Mouse (Mus musculus): ENCODE data around the gene Rmnd5b.
"Not testable (repeated sequence)": the region's sequence is repeated elsewhere in the genome, so short reads cannot be mapped to it uniquely, and the experiment has no call there.

Gene Rmnd5b

DNA sequence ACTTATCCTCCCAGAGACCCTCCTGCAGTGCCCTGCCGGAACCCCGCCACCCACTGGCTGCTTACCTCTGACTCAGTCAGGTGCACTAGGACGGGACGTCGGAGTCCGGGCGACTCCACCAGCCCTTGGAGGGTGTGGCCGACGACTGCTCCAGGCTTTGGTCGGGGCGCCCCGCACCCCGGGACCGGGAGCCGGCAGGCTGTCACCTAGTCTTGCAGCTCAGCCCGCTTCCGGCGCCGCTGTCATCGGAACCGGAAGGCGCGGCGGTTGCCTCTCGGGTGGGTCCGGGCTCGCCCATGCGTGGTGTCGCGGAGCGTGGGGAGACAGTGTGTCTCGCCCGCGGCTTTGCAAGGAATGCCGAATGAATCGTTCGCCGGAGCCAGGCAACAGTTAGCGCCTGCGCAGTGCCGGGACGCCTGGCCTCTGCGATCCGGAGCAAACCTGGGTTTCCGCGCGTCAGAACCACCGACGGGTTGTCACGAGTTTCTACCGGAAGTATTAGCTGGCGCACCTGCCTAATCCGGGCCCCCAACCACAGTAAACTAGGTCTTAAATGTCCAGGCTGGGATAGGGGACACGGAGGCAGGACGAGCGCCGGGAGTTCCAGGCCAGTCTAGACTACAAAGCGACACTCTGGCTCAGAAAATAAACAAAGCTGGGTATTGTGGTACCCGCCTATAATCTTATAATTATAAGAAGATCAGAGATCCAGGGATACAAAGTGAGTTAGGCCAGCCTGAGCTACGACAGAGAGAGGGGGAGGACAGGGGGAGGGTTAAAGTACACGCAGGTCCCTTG lies at the start of gene Rmnd5b:
Gene Rmnd5b, minus strand, starts transcription at position 372 of the 798 bp plus-strand sequence.
- in situ Hi-C loops (cut with MboI) = no loop called here

GRCm38 (mm10) chr11:51681976-51682374 lies 46.3 kb upstream of the Rmnd5b start:
- in situ Hi-C loops (cut with MboI) = loop anchor here (5.0 kb wide), 1 partner anchor 65 kb away; the partner anchor contains the start of gene Nhp2

GRCm38 (mm10) chr11:51681324-51681975 lies 45.8 kb upstream of the Rmnd5b start:
- in situ Hi-C loops (cut with MboI) = loop anchor here (5.0 kb wide), 1 partner anchor 64 kb away; the partner anchor contains the start of gene Nhp2

GRCm38 (mm10) chr11:51679466-51679865 lies 43.8 kb upstream of the Rmnd5b start:
- in situ Hi-C loops (cut with MboI) = no loop called here

DNA sequence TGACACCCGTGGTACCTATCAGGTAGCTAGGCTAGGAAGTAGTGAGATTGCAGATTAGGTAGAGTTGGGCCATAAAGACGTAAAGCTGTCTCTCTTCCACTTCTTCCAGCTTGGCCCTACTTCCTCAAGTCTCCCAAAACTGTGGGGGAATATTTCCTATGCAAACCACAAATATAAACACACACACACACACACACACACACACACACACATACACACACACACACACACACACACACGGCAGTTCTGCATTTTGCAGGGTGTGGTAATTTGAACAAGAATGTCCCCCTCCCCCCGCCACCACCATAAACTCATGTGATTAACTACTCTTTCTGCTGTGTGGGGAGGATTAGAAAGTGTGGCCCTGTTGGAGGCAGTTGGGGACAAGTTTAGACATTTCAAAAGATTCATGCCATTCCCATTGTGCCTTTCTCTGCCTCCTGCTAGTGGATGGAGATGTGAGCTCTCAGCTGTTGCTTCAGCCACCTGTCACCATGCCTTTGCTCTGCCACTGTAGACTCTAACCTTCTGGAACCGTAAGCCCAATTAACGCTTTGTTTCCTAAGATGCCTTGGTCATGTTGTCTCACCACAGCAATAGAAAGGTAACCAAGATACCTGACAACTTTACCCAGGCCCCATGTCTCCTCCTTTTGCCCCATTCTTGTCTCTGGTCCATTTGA lies 42.2 kb upstream of the Rmnd5b start:
- in situ Hi-C loops (cut with MboI) = no loop called here

- in situ Hi-C loops (cut with MboI) = no loop called here
Measured at GRCm38 (mm10) chr11:51675386-51675785, 39.7 kb upstream of the Rmnd5b start.

- in situ Hi-C loops (cut with MboI) = no loop called here
Measured at GRCm38 (mm10) chr11:51673291-51673690, 37.6 kb upstream of the Rmnd5b start.

- in situ Hi-C loops (cut with MboI) = no loop called here
Measured at GRCm38 (mm10) chr11:51671376-51671775, 35.7 kb upstream of the Rmnd5b start.

DNA sequence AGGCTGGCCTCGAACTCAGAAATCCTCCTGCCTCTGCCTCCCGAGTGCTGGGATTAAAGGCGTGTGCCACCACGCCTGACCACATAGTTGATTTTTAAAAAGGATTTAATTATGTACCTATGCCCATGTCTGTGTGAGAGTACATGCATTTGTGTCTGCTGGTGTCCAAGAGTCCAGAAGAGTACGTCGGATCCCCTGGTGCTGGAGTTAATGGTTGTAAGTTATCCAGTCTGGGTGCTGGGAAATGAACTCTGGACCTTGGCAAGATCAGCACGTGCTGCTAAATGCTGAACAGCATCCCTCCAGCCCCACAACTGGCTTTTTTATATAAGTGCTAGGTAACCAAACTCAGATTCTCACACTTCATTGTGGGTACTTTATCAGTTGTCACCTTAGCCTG lies 35.1 kb upstream of the Rmnd5b start:
- in situ Hi-C loops (cut with MboI) = no loop called here

- in situ Hi-C loops (cut with MboI) = not testable (repeated sequence)
Measured at GRCm38 (mm10) chr11:51664747-51665146, 29.1 kb upstream of the Rmnd5b start.

DNA sequence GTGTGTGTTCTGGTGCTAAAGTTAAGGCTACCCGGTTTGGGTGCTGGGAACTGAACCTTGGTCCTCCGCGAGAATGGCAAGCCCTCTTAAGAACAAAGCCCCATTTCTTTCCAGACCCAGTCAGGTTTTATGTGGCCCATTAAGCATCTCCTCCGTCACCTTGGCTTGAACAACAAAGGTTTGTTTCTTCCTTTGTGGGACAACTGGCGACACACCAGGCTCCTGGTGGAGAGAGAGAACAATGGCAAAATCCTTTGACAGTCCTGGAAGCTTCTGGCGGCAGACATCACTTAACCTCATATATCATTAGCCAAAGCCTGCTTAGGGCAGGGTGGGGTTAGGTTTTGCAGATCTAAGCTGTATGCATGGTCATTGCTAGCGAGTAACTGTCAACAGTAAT lies 26.9 kb upstream of the Rmnd5b start:
- in situ Hi-C loops (cut with MboI) = no loop called here

GRCm38 (mm10) chr11:51661867-51662365 lies 26.2 kb upstream of the Rmnd5b start:
- in situ Hi-C loops (cut with MboI) = no loop called here

- in situ Hi-C loops (cut with MboI) = no loop called here
Measured at GRCm38 (mm10) chr11:51658705-51659104, 23.0 kb upstream of the Rmnd5b start.

DNA sequence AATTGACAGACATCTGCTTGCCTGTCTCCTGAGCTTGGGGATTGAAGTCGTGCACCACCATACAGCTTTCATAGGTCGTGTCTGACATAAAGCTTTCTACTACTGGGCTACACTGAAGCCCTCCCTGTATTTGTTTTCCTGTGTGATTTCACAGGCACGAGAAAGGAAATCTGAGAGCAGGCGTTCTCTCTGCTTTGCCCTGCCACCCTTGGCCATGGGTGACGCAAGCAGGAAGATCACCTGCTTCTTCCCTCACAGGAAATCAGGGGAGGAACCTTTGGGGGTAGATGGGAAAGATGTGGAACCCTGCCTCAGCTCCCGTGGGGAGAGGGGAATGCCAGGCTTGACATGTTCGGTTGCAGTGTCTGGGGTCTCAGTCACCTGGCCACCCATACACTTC lies 22.6 kb upstream of the Rmnd5b start:
- in situ Hi-C loops (cut with MboI) = no loop called here

- in situ Hi-C loops (cut with MboI) = no loop called here
Measured at GRCm38 (mm10) chr11:51656798-51657521, 21.3 kb upstream of the Rmnd5b start.

- in situ Hi-C loops (cut with MboI) = no loop called here
Measured at GRCm38 (mm10) chr11:51654891-51655290, 19.2 kb upstream of the Rmnd5b start.

DNA sequence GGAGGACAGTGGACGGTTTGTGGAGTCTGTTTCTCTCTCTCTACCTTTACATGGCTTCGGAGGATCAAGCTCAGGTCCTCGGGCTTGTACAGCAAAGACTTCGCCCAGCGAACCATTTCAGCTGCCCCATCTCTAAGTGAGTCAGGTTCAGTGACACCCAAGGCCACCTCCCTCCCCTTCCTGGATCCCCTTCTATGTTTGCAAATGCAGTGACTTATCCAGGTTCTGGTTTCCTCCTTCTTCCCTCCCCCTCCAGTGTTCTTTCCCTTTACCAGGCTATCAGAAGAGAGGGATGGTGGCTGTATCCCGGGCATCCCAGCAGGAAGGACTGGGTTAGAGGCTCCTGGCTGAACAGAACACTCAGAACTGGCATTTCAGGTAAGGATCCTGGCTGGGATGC lies 18.0 kb upstream of the Rmnd5b start:
- in situ Hi-C loops (cut with MboI) = no loop called here

- in situ Hi-C loops (cut with MboI) = no loop called here
Measured at GRCm38 (mm10) chr11:51652889-51653418, 17.3 kb upstream of the Rmnd5b start.

- in situ Hi-C loops (cut with MboI) = no loop called here
Measured at GRCm38 (mm10) chr11:51650691-51651515, 15.2 kb upstream of the Rmnd5b start, which contains the start of the genes N4bp3 and D930048N14Rik. N4bp3 (minus strand) TSS chr11:51650842. D930048N14Rik (plus strand) TSS chr11:51650954.

DNA sequence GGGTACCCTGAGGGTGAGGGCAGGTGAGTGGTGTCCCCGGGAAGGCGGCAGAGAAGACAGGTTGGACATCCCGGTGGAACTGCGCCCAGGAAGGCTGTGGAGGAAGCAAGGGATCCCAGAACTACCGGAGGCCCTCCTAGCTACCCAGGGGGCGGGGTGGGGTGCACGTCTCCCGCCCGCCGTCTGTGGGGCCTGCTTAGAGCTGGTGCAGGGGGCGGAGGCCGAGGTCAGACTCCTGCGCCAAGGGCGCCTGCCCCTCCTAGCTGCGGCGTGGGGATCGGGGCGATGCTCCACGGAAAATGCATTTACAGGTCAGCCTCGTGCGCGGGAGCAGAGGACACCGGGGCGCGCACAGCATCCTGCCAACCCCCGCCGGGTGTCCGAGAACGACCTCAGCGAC lies 14.6 kb upstream of the Rmnd5b start:
- in situ Hi-C loops (cut with MboI) = no loop called here

DNA sequence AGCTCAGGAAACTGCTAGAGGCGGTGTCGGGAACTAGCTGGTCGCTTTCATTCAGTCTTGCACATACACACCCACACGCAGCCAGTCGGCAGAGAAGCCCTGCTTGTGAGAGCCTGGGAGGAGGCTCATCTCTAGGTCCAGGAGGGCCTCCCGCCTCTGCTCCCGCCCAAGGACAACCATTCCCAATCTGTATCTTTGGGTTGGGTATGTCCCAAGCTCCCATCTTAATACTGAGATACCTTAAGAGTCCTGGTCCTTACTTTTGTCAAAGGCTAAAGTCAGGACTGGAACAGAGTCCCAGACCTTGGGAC lies 14.1 kb upstream of the Rmnd5b start:
- in situ Hi-C loops (cut with MboI) = no loop called here

Data from mature B cell (primary cell).